Mouse (Mus musculus): Measurements from ENCODE around the gene Cpa5. TPM values are rescaled to one million over a fixed set of nuclear protein-coding genes. Genes with fewer than 3 reads are reported as not detected.

Gene Cpa5
- polyA plus RNA-seq, 1 experiment from 2014 or later: 0.25 TPM

- Histone ChIP-seq H3K4me2 (no peak overlapping the region), H3K36me3 (ENCODE audit: control insufficient read depth, insufficient read depth, low read length) (no peaks in the 10 kb centered on the region), H3K27ac (ENCODE audit: low read depth, low read length) (no peak overlapping the region), H3K9me3 (ENCODE audit: control insufficient read depth, low read length) (no peaks in the 10 kb centered on the region), H3K4me1 (ENCODE audit: control insufficient read depth, insufficient read depth, low read length) (peaks cover 25% of the 10 kb centered on the region), H3K4me3 (ENCODE audit: low read depth, low read length) (no peak overlapping the region), H3K27me3 (ENCODE audit: control insufficient read depth, insufficient read depth, low read length) (no peaks in the 10 kb centered on the region), H3K9ac (ENCODE audit: low read length) (no peak overlapping the region)
- WGBS: 76% methylated on average over 5 of the region's 5 CpGs
- ATAC-seq (ENCODE audit: low FRiP score) (no peak), DNase-seq (ENCODE audit: low spot score, missing footprints) (no peak)
Measured at GRCm38 (mm10) chr6:30679567-30679966, 68.8 kb downstream of the Cpa5 start.

- 80% methylated on average over 7 of the region's 7 CpGs for WGBS
- Histone ChIP-seq H3K27ac (ENCODE audit: low read depth, low read length) (no peak overlapping the region), H3K9me3 (ENCODE audit: control insufficient read depth, low read length) (no peaks in the 10 kb centered on the region), H3K9ac (ENCODE audit: low read length) (no peak overlapping the region), H3K4me2 (no peak overlapping the region), H3K36me3 (ENCODE audit: control insufficient read depth, insufficient read depth, low read length) (no peaks in the 10 kb centered on the region), H3K4me3 (ENCODE audit: low read depth, low read length) (no peak overlapping the region), H3K27me3 (ENCODE audit: control insufficient read depth, insufficient read depth, low read length) (no peaks in the 10 kb centered on the region), H3K4me1 (ENCODE audit: control insufficient read depth, insufficient read depth, low read length) (peaks cover 16% of the 10 kb centered on the region)
- DNase-seq (ENCODE audit: low spot score, missing footprints) (no peak), ATAC-seq (ENCODE audit: low FRiP score) (no peak)
Measured at GRCm38 (mm10) chr6:30680442-30680841, 69.6 kb downstream of the Cpa5 start.

Other genes starting within 250 kb of the Cpa5 start
- gene Zc3hc1, start 220.0 kb upstream of the Cpa5 start, polyA plus RNA-seq (2014; fragmentation: Nextera tagmentation; extraction: Ambion mirVana): 75.4 and 76.8 TPM in 2 replicates
- 28.3 and 28.8 TPM in 2 replicates for gene Klhdc10, start 209.1 kb upstream of the Cpa5 start, polyA plus RNA-seq (2014; fragmentation: Nextera tagmentation; extraction: Ambion mirVana)
- 46.0 and 58.1 TPM in 2 replicates for gene Tmem209, start 101.2 kb upstream of the Cpa5 start, polyA plus RNA-seq (2014; fragmentation: Nextera tagmentation; extraction: Ambion mirVana)
- gene Ssmem1, start 101.2 kb upstream of the Cpa5 start, polyA plus RNA-seq (2014; fragmentation: Nextera tagmentation; extraction: Ambion mirVana): 0.49 and 0.68 TPM in 2 replicates
- 13.0 and 15.5 TPM in 2 replicates for gene Cpa2, start 69.4 kb upstream of the Cpa5 start, polyA plus RNA-seq (2014; fragmentation: Nextera tagmentation; extraction: Ambion mirVana)
- 2.1 and 2.2 TPM in 2 replicates for gene Cpa4, start 42.6 kb upstream of the Cpa5 start, polyA plus RNA-seq (2014; fragmentation: Nextera tagmentation; extraction: Ambion mirVana)
- 0.08 TPM in 1 of 2 replicates, not detected in the other for gene Cpa1, start 28.2 kb downstream of the Cpa5 start, polyA plus RNA-seq (2014; fragmentation: Nextera tagmentation; extraction: Ambion mirVana)
- 23.8 and 24.5 TPM in 2 replicates for gene Cep41, start 82.7 kb downstream of the Cpa5 start, polyA plus RNA-seq (2014; fragmentation: Nextera tagmentation; extraction: Ambion mirVana)
- 1,255 and 1,269 TPM in 2 replicates for gene Mest, start 112.5 kb downstream of the Cpa5 start, polyA plus RNA-seq (2014; fragmentation: Nextera tagmentation; extraction: Ambion mirVana)